Mouse (Mus musculus): ENCODE data around the gene Xdh.

- no peak for TF ChIP-seq CTCF (IDR thresholded peaks at IDR 0.05; ENCODE audit: control insufficient read depth, insufficient read depth, insufficient read length)
- no peak for TF ChIP-seq USF1 (IDR thresholded peaks at IDR 0.05; ENCODE audit: low read depth)
These were observed 498 bp downstream of the Xdh start for GRCm38 (mm10) chr17:73949498-73949897.

Data from C2C12 (cell line).